Mouse (Mus musculus) left cerebral cortex, postnatal 10 days (tissue): ENCODE results near the gene Nme7. TPM values are rescaled to one million over a fixed set of nuclear protein-coding genes. Genes with fewer than 3 reads are reported as not detected.

Experiments
- DNase-seq, 2 experiments: peaks; one replicate each; pipeline ENCODE4 v3.0.0; 2021 to 2022; ENCODE audit warnings: low spot score in 2 of 2, mixed read lengths in 1 of 2; ENCODE audit errors: extremely low spot score in 1 of 2
- intact Hi-C: fragments of 180-260 bp; cut with DNase I; formaldehyde crosslinking; loops from one replicate; pipeline ENCODE4 v1.15.1; 2025
- total RNA-seq, 2 experiments: library from RNA; stranded (reverse); gene quantifications; 2 replicates each; pipeline ENCODE4 v1.2.3; 2021

Gene Nme7
- 10 to 100 TPM; 21.9 to 24.8 TPM for total RNA-seq

DNA sequence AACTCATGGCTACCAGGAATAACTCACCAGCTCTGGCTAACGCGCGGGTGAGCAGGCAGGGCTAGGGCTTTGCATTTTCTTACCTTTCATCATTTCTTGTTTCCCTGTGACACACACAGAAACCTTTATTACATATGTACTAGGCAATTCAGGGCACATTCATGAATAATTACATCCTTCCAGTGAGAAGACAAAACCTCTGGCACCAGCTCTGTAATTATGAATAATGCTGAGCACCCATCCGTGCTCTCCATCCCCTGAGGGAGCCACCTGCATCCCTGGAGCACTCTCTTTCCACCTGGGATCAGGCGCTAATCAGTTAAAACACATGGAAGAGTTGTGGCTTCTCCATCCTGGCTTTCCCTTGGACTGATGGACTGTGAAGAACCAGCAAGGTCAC is at the start of gene Nme7:
TSS of gene Nme7 (plus strand) at position 301 of the 400 bp plus-strand sequence.
- DNase-seq: no peak
- intact Hi-C loops: loop anchor here (10.0 kb wide), 1 partner anchor 591 kb away; no protein-coding TSS in a partner anchor

DNA sequence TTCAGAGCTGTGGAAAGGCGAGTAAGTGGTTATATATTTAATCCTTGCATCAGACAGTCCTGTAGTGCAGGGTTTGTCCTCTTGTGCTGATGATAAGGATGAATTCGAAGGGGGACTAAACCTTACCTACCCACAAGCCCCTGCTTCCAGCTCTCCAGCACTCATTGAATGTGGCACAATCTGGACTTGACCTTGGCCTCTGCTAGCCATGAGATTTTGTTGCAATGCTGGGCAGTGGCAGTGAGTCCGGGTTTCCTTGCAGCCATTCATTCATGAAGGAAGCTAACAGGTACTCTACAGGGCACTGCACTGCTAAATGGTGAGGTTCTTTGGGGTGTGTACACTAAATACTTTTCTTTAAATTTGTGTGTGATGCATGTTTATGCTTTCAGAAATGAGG is 49.1 kb upstream of the Nme7 start:
- no peak for DNase-seq
- intact Hi-C loops: no loop called here

DNA sequence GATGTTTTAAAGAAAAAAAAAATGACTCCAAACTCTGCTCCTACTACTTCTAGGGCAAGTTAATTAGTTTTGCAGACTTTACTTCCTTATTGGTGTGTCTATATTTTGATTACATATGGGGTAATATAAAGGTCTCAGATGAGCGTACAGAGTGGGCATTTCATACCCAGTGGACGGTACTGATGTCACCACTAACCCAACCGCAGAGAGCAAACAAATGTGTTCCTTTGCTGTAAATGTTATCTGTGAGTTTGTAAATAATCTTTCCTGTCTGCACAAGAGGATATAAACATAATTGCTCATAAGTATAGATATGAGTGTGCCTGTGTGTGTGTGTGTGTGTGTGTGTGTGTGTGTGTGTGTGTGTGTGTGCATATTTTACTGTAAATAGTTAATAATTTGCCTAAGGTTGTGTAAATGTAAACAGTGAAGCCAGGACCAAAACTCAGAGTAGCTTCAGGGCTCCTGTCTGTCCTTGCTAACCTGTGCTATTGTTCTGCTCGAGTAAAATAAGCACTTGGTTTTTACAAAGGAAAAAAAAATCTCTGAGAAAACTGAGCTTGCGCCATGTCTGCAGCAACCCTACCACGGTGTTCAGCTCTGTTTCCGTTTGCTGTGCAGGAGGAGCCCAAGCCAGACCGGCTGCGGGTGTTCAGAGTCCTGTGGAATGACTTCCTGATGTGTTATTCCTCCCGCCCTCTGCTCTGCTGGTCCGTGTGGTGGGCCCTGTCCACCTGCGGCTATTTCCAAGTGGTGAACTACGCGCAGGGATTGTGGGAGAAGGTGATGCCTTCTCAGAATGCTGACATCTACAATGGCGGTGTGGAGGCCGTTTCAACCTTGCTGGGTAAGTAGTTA is 43.5 kb upstream of the Nme7 start:
- intact Hi-C loops: no loop called here
- no peak for DNase-seq

DNA sequence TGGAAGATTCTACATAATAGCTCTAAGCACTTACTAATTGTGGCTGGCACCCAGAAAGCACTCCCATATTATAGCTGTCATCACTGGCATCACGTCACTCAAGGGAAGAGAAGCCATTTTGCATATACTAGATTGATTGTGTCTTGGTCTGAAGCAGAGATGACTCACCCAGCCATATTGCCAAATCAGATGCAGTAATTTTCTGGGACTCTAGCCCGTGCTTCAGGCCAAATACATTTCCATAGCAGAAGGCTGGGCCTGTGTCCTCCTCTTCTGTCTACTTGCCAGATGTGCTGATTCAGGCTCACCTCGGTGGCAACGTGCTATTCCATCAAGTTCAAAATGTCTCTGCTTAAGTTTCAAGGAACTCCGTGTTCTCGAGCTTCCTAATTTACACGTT is 42.4 kb upstream of the Nme7 start:
- intact Hi-C loops: no loop called here
- no peak for DNase-seq

DNA sequence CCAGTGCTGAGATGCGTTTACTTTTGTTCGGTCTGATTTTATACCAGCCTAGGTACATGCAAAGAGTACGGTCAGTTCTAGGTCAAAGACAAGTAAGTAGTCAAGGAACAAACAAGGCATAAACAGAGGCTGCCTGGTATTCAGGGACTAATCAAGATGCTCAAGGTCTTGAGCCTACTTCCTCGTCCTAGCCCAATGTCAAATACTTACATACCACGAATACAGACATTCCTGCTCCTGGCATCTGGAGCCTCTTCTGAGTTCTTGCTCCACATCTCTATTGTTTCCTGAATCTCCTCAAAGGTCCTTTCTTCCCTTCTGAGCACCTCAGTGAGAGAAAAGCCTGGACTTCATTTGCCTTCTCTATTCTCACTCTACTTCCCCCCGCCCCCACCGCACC is 33.0 kb upstream of the Nme7 start:
- DNase-seq: no peak
- intact Hi-C loops: no loop called here

DNA sequence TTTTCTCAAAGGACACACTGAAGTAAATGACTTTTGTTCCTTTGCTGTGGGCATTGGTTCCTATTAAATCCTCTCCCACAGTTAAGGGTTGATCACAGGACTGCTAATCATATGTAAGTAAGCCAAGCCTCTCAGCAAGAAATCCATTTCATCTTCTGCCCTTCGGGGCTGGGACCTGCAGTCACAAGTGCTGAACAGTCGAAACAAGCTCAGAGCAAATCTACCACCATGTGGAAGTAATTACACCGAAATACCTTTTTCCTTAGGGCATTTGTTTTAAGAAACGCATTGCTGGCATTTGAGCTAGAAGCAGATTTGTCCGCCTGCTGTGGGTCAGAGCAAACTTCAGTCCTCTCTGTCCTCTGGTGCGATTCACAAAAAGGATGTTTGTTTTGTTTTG is 30.3 kb upstream of the Nme7 start:
- DNase-seq: no peak
- intact Hi-C loops: no loop called here

DNA sequence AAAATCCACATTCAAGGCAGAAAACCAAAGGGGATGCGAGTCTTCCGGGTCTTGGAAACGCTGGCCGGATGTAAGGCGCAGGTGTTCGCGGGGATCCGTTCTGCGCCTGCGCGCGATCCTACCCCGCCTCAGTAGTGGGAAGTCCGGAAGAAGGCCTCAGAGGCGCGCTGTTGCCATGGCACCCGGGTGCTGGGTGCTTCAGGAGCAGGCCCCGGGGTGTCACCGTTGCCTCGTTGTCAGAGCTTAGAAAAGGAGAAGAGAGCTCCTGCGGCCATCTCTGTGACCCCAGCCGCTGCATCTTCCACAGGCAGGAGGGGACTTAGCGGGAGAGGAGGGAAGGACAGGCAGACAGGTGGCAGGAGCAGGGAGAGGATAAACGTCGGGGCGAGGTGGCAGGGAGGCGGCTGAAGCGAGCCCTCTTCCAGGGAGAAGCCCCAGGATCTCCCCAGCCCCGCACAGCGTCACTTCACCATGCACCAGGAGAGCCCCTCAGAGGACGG is 28.4 kb upstream of the Nme7 start, which contains the start of gene Ccdc181:
TSS of gene Ccdc181 (plus strand) at position 131 of the 500 bp plus-strand sequence.
- intact Hi-C loops: no loop called here
- DNase-seq: peak; percentile 91 to 95

DNA sequence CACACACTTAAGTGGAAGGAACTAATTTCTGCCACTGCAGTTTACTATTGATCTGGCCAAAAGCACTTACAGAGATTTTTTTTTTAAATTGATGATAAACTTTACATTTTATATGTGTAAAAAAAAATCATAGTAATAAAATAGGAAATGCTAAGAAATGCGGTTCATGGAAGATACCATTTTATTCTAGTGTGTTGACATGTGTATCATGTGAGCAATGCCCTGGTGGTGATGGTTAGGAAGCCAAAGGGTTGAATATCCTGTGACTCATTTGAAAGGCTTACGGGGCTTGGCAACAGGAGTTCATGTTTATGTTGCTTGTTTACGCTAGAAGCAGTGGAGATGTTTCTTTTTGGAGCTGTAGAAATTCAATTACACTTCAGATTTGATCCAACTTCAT is 27.4 kb upstream of the Nme7 start:
- no peak for DNase-seq
- intact Hi-C loops: no loop called here

DNA sequence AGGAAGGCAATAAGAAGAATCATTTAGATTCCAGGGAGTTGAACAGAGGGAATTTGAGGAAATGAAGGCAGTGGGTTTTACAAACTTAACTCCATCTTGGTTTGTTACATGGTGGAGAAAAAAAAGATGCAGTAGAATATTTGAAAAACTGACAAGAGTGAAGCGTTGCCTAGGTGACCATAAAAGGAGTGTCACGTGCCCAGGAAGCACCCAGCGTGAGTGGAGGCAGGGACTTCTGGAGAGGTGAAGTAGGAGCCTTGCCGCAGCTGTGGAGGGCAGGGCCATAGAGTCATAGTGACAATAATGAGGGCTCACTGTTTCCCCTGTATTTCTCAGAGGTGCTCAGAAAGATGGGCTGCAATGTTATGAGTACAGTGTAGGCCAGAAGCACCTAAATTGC is 24.6 kb upstream of the Nme7 start:
- no peak for DNase-seq
- intact Hi-C loops: no loop called here

DNA sequence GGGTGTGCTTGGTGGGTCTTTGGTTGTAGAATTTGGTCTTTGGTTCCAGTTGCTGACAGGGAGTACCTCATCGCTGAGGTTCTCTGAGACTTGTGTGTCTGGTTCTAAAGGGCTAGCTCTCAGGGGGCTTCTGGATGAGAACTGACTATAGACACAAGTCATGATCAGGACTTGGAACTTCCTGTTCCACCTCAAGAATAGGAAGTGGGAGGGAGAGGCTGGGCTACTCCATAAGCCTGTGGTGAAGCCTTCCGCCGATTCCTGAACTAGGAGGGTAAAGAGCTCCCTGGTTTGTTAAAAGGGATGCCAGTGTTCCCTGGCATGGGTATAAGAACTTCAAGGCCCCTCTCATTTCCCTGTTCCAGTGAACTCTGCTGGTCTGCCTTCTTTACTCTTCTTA is 19.9 kb upstream of the Nme7 start:
- intact Hi-C loops: no loop called here
- no peak for DNase-seq

DNA sequence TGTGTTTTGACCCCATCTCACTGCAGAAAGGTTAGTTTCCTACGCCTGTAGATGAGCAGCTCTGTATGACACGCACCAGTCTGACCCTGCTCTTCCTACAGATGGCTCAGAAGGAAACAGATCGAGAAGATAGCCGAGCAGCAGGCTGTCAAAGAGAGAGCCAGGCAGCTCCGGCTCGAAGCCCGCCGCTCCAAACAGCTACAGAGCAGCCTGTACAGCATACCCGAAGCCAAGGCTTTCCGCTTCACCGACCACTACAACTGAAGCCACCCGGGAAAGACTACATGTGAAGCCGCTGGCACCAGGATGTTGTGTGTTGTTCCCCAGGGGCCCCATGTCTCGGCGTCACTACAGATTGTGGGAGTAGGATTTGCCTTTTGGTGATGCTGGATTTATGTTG is 16.5 kb upstream of the Nme7 start:
- no peak for DNase-seq
- intact Hi-C loops: no loop called here

DNA sequence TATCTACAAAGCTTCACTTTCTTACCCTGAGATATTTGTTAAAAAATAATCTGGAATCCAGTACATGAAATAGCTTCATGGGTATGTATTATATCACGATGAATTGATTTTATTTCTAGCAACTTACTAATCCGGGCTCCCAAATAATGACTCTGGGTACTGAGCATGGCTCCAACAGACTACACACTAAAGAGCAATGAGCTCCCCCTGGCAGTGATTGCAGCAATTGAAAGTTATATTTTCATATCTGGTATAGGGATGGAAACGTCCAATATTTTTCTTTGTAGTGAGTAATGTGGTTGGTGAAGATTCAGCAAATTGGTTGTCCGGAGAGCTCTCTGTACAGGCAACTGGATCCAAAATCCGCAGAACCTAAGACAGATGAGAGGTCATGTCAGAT is 11.9 kb upstream of the Nme7 start:
- no peak for DNase-seq
- intact Hi-C loops: no loop called here

DNA sequence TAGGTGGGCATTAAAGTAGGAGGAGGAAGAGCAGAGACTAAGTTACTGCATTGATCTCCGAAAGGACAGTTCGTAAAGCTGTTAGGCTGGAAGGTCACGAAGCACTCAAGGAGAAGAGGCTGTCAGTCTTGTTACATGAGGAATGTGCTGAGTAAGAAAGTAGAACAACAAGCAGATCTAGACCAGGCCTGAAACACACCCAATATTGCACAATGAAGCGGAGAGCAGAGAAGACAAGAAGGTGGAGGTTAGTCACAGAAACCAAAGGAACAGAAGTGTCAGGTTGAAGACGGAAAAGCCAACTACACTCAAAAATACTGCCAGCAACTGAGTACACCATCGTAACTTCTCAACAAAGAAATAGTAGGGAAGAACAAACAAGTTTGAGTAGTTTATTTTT is 9.8 kb upstream of the Nme7 start:
- no peak for DNase-seq
- intact Hi-C loops: no loop called here

DNA sequence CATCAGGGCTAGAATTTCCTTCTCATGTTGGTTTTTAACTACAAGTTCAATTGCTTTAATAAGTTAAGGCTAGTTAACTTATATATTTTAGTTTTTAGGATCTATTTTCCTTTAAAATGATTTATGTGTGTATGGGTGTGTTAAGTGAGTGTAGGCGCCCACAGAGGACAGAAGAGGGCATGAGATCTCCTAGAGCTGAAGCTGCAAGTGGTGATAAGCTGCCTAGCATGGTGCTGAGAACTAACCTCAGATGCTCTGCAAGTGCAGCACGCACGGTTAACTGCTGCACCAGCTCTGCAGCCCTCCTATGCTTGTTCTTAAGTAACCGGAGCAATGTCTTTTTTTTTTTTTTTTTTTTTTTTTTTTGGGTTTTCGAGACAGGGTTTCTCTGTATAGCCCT is 7.4 kb upstream of the Nme7 start:
- intact Hi-C loops: no loop called here

DNA sequence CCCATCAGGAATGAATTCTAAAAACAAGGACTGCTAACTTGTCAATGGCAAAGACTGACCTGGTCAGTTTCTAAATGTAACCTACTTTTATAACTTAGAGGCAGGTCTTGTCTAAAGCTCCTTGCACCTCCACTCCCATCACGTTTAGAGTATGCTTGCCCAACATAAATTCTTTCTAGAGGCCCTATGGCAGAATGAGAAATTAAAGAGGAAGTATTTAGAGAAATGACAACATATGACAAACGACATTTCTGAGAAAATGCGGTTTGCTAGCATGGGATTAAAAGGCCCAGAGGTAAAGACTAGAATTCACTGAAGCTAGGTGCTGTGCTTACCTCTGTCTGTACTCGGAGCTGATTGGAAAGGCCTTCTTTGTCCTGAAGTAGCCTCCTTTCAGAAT is 2.0 kb upstream of the Nme7 start:
- no peak for DNase-seq
- intact Hi-C loops: loop anchor here (10.0 kb wide), 1 partner anchor 593 kb away; no protein-coding TSS in a partner anchor

More for the DNA sequence above, 7.4 kb upstream of the Nme7 start:
- DNase-seq: no peak

DNA sequence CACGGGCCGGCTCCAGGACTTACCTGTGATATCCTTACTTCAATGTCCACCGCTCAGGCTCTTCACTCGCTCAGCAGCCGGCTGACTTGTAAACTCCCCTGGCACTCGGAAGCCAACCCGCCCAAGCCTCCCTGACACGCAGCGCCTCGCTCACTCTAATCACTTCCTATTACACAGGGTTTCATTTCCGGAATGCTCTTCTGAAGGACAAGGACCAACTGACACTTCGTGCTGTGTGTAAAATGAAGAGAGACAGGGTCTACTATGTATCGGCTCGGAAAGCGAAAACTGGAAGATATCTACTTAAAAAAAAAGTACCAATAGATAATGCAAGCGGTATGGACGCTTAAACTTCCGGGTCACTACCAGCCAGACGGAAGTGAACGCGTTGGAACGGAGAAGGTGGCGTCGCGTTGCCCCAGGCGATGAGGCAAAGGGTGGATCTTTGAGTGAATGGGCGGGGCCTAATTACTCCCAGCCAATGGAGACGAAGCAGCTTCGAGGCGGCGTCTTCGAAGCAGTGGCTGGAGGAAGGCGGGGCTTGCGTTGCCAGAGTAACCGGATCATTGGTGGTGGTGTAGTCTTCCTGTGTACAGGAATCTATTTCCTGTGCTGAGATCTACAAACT is 3.3 kb downstream of the Nme7 start, which contains the start of gene Blzf1:
TSS of gene Blzf1 (minus strand) at position 366 of the 628 bp plus-strand sequence.
- DNase-seq: peak; percentile 98 to 99
- intact Hi-C loops: loop anchor here (10.0 kb wide), 1 partner anchor 588 kb away; no protein-coding TSS in a partner anchor

DNA sequence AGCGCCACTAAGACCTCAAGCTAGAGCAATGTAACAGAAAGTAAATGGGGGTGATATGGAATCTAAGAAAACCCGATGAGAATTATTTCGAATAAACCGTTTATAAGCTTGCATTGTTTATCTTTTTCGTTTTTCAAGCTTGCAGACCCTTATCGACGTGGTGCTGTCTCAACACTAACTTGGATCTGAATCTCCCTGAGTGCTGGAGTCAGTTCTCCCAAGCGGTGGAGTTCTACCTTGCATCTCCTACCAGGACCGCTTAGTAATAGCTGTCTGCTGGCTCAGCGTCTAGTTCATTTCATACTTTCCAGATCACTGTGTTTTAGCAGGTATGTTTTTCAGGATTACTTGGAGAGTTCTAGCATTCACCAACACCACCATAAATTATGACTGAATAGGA is 4.0 kb downstream of the Nme7 start:
- no peak for DNase-seq
- intact Hi-C loops: loop anchor here (10.0 kb wide), 1 partner anchor 587 kb away; no protein-coding TSS in a partner anchor

DNA sequence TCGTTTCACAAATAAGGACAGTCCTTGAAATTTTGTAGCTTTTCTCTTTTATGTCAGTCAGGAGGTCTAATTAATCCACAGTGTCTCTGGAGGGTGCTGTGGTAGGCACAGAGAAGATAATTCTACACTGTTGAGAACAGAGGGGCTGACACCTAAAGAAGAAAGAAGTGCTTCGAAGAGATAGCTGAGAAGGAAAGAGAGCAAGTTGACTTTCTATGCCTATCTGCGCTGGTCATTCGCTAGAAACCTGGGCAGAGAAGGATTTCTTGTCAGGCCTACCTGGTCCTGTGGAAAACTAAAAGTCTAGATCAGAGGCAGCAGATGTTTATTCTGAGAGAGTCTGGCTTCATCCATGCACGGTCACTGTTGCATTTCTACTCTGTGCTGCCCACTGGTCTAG is 10.2 kb downstream of the Nme7 start:
- no peak for DNase-seq
- intact Hi-C loops: no loop called here

DNA sequence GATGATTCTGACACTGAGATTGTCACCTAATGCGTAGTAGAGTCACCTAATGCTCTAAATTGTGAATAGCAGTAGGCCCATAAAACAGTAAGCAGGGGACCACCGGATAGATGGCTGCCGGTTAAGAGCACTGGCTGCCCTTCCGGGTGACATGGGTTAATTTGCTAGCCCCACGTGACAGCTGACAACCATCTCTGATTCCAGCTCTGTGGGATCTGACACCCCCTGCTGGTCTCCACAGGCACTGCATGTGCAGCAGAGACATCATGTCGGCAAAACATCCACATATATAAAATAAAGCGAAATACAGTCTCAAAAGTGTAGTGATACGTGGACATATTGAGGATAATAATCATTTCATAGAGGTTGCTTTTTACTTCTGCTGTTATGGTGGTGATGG is 11.3 kb downstream of the Nme7 start:
- intact Hi-C loops: loop anchor here (5.0 kb wide), 2 partner anchors 127 to 807 kb away; no protein-coding TSS in a partner anchor
- peak in 1 of 2 experiments; percentile 66 for DNase-seq

DNA sequence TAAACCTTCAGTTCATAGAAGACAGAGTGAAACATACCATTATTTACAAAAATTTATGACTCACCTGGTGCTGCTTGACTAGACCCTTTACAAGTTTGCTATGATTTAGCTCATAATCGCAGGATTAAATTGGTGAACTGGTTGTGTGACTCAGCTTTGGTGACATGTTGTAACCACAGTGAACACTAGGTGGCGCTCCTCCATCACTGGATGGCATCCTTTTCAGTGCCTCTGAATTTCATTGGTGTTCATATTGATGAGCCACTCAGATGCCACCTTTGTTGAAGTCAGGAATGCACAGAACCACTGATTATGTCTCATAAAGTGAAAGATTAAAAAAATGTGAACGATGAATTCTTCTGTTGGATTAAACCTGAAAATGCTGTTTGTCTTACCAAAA is 12.8 kb downstream of the Nme7 start:
- peak; percentile 76 to 77 for DNase-seq
- intact Hi-C loops: loop anchor here (5.0 kb wide), 2 partner anchors 126 to 806 kb away; no protein-coding TSS in a partner anchor
